Mouse (Mus musculus) induced T-regulatory cell, adult 2 months (primary cell): Measurements from ENCODE around the gene Ctdspl.

ENCODE experiments used
- DNase-seq: peaks from one replicate; pipeline ENCODE4 v3.0.0-alpha.2; 2012; ENCODE audit warnings: low read depth

Gene Ctdspl

DNA sequence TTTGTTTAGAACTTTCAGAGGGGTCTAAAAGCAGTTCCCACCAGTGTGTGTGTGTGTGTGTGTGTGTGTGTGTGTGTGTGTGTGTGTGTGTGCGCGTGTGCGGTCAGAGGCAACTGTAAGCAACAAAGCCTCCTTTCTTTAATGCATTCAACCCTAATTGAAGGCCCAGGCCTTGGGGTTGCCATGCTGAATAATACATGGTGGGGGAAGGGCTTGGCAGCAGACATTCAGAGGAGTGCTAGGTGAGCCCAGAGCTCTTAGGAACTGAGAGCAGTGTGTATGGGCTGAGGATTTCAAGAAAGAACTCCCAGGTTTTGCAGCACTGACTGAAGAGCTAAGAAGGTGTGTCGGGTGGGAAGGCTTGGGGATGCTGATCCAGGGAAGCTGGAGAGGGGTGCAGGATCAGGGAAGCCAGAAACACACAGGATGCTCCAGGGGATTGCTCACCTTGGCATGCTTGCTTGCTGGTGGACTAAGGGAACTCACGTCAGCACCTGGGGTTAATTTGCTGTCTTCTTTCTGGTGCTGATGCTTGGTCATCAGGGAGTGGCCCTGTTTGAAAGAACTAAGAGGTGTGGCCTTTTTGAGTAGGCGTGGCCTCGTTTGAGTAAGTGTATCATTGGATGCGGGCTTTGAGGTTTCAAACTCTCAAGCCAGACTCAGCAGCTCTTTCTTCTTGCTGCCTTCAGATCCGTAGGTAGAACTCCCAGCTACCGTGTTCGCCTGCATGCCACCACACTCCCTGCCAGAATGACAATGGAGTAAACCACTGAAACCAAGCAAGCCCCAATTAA is 62.7 kb downstream of the Ctdspl start:
- no peak for DNase-seq

DNA sequence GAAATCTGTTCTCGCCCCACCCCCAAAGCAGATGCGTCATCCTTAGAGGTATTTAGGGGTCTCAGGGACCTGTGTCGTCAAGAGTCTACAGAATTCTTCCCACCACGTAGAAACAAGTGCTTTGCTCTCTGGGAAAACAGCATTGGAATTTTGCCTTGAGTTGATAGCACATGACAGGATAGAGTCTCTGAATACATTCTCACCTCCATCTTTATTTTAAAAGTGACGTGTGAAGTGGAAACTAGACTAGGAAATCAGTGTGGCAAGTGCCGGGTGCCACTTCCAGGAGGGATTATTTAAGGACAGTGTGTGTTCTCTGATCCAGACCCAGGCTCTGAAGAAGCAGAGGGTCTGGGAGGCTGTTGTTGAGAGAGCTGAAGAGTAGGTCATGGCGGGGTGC is 64.2 kb downstream of the Ctdspl start:
- DNase-seq: no peak

- DNase-seq: no peak
These were observed 65.7 kb downstream of the Ctdspl start for GRCm38 (mm10) chr9:118991750-118992585.

DNA sequence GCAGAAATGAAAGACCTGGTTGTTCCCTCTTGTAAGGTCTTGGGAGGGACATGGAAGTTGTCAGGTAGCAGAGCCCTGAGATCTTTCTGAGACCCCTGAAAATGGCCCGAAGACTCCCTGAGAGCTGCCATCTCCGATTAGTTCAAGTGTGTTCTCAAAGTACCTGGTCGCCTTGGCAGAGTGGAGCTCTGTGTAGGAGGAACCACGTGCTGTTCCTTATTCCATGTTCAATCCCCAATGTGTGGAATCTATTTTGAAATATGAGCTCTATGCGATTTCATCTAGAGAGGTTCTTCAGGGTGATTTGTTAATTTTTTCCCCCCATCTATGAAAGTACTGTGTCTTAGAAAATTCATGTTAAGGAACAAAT is 66.3 kb downstream of the Ctdspl start:
- DNase-seq: no peak

DNA sequence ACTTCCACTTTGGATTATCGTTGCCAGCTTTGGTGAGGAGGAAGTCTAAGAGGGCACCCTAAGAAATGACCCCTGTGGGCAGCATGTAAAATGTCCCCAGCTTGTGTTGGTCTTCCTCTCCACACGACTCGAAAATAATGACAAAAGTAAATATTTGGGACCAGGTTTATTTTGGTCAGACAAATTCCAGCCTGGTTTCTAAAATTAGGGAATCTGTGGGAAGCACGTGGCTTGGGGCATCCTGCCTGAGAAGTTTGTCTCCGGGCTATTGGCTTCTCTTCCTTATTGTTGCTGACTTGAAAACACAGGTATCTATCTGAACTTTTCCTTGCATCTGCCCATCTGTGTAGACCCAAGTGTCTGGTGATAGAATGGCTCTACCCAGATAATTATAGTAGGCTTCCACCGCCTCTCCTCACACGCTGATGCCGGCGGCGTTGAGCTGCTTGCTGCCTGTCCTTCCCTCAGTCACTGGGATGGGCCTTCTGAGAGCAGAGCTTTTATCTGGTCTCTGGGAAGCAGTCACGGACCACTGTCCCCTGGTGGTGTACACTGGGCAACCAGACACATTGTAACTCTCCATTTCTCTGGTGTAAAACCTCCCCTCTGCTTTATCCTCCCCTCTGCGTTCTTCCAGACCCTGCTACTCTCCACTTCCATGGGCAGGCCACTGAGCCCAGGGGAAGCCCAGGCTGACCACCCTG is 68.4 kb downstream of the Ctdspl start:
- no peak for DNase-seq

- no peak for DNase-seq
These were observed 69.3 kb downstream of the Ctdspl start for GRCm38 (mm10) chr9:118995539-118995938.

DNA sequence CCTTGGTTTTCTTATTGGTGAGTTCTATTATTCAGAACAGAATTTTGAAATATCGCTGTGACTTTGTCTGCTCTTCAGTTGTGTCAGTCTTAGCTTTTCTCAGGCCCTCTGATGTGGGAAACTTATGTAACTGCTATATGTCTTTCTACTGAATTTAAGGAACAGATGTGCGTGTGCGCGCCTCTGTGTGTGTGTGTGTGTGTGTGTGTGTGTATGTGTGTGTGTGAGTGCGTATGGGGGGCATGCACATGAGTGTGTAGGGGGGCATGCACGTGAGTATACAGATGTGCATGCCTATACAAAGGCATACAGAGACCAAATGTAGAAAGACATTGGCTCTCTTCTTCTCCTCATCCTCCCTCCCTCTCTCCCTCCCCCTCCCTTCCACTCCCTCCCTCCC is 71.0 kb downstream of the Ctdspl start:
- DNase-seq: no peak

GRCm38 (mm10) chr9:119000196-119000595 is 73.9 kb downstream of the Ctdspl start:
- DNase-seq: no peak

DNA sequence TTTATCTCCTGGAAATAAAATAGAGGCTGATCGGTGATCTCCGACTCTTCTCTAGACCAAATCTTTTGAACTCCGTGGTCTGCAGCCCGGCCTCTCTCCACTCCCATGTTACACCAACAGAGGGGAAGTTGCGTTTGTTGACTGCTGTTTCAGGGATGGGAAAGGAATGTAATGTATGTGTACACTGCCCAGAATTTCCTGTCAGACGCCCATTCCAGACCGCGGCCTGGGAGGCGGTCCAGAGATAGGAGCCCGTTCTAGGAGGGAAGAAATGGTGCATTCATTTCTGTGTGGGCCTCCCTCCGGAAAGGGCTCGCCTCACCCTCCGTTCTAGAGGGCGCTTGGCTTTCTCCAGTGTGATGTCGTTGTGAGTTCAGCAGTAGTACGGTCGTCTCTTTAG is 76.0 kb downstream of the Ctdspl start:
- no peak for DNase-seq

- no peak for DNase-seq
These were observed 77.9 kb downstream of the Ctdspl start for GRCm38 (mm10) chr9:119003990-119004702.

DNA sequence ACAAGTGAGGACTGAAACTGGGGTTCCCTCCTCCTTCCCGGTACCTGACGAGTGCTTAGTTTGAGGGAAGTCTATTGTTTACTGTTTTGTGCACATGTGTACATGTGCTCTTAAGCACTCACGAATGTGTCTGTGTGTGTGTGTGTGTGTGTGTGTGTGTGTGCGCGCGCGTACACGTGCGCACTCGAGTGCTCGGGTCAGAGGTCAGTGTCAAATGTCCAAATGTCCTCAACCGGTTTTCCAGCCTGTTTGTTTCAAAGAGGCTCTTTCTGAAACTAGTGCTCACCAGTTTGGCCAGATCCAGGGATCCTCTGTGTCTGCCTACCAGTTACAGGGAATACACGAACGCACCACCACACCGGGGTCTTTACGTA is 78.4 kb downstream of the Ctdspl start:
- no peak for DNase-seq

DNA sequence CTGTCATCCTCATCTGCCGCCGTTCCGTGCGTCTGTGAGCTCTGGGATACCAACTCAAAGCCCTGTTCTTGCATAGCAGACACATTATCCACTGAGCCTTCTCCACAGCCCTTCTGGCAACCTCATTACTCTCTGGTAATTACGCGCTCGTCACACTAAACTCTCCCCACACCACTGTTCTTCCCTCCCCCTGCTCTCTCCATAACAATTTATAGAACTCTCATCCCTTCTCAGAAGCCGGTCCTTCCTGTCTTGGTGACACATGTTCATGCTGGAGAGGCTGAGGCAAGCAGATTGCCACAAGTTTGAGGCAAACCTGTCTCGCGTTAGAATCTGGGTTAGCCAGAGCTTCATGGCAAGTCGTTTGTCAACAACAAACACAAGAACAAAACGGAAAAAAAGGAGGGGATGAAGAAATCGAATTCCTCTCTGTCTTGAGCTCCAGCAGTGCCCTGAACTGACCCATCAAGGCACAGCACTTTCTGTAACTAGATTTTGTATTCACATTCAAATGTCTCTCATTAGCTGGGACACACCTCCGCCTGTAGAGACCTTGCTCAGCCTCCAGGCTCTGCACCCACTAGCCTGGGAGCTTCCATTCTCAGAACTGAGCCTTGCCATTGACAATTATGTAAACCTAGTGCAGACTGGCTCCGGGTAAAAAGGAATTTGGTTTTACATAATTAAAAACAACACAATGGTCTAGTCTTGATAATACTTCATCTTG is 79.2 kb downstream of the Ctdspl start:
- DNase-seq: no peak

GRCm38 (mm10) chr9:119007266-119007665 is 81.0 kb downstream of the Ctdspl start:
- no peak for DNase-seq

DNA sequence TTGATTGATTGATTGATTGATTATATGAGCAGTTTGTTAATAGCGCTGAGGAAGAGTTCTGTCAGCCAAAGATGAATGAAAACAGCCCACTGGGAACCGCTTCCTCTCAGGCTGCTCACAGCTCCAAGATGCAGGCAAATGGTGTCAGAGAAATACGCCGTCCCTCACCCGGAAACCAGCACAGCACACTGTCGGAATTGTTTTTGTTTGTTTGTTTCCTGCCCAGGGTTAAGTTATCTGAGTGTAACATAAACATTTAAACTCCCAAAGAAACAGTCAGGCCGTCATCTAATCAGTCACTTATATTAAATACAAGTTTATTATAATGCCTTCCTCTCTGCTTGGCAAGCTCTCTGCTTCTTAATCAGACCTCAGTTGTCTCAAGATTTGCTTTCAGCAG is 82.6 kb downstream of the Ctdspl start:
- DNase-seq: no peak

DNA sequence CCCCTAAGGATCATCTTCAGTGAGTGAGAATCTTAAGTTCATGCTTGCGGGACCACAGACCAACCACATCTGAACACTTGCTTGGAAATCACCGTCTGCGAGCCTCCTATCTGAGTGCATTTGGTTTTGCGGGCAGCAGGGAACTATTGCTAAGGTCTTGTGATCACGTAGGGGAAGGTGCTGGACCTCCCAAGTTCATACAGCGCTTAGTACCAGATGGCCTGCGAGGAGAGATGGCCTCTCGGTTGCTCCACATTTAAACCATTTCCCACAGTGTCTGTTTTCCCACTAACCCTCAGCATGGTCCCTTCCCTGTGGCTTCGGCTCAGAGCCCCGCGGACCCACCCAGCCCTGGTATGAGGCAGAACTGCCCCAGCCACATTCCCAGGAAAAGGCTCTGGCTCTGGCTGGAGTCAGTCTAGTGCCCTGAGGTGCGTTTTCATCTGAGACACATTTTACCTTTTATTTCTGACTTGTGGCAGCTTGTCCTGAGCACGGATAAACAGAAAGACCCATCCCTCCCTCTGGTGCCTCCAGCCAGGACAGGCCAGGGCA is 84.0 kb downstream of the Ctdspl start:
- no peak for DNase-seq

- DNase-seq: no peak
These were observed 90.7 kb downstream of the Ctdspl start for GRCm38 (mm10) chr9:119016785-119017507.

DNA sequence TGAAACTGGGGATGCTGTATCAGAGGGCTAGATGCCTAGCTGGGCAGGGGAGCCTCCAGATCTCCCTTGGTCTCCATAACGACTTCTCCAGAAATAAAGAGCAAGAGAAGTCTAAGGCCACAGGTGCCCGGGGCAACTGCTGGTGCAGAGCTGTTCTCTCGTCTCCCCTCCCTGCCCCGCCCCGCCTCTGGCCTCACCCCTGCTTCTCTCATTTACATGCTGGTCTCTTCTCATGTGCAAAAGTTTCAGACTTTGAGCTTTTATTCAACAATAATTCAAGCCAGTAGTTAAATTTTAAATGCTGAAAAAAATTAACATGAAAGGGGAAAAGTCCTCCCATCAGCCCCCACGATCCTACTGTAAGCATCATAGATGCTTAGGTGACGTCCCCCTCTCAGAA is 95.5 kb downstream of the Ctdspl start:
- no peak for DNase-seq

- DNase-seq: no peak
These were observed 99.0 kb downstream of the Ctdspl start for GRCm38 (mm10) chr9:119025263-119025662.

DNA sequence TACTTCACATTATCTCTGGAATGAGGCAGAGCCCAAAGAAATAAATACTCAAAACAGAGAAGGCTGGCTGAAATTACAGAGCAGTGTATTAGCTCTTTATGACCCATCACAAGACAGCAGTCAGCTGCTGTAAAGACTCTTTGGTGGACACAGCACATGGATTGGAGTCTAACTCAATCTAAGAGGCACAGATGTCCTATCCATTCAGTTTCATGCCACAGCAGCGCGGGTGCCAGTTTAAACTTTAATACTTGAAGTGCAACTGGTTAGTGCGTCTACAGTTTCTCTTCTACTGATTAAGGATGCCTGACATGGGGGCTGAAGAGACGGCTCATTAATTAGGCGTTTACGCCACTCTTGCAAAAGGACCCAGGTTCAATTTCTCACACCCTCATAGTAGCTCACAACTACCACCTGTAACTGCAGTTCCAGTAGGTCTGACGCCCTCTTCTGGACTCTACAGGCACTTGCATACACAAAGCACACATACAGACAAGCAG is 99.6 kb downstream of the Ctdspl start:
- DNase-seq: no peak

DNA sequence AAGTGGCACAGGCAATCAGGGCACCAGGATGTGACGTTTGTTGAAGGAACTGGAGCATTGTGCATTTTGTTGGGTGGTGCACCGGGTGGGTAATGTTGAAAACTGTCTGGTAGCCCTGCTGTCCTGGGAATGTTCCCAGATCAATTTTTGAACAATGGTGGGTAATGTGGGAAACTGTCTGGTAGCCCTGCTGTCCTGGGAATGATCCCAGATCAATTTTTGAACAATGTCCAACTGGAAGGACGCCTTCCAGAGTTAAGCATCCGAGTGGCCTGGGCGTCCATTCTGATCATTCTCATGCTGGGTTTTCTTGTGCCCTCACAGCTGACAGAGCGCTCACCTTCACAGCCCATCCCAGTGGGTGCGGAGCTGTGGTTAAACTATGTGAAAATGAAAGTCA is 101.1 kb downstream of the Ctdspl start:
- DNase-seq: no peak
